Mouse (Mus musculus) heart, embryonic 14.5 days (tissue): Measurements from ENCODE around the gene Cntd1. TPM values are rescaled to one million over a fixed set of nuclear protein-coding genes. Genes with fewer than 3 reads are reported as not detected.

Experiments used
- ATAC-seq: fragments of 200-750 bp; cut with Nextera tagmentation; 2 replicates; pipeline ENCODE4 v1.8.0; 2017; ENCODE audit warnings: low read depth, moderate TSS enrichment; ENCODE audit not compliant: insufficient number of reproducible peaks, insufficient read depth, low FRiP score
- H3K27ac ChIP-seq, 2 experiments: fragments of 200-500 bp in 1 of 2; fragments of 300-500 bp in 1 of 2; sonication (generic) in 1 of 2; replicated peaks in 1 of 2; 2 replicates each; pipeline ENCODE4 v1.5.1; 2012 to 2014; ENCODE audit warnings: low read depth in 2 of 2, low read length in 2 of 2, control low read depth in 1 of 2, mild to moderate bottlenecking in 1 of 2, mixed read lengths in 1 of 2; ENCODE audit not compliant: control insufficient read depth in 1 of 2, insufficient read depth in 1 of 2
- H3K27me3 ChIP-seq: fragments of 300-500 bp; sonication (generic); 2 replicates; pipeline ENCODE4 v1.6.1; 2014; ENCODE audit warnings: mild to moderate bottlenecking, low read length, control low read depth; ENCODE audit not compliant: control insufficient read depth, insufficient read depth
- H3K36me3 ChIP-seq: fragments of 300-500 bp; sonication (generic); 2 replicates; pipeline ENCODE4 v1.6.1; 2014; ENCODE audit warnings: mild to moderate bottlenecking, control low read depth, low read length, mixed read lengths; ENCODE audit not compliant: control insufficient read depth, insufficient read depth
- H3K4me1 ChIP-seq, 2 experiments: fragments of 200-500 bp in 1 of 2; fragments of 300-500 bp in 1 of 2; sonication (generic) in 1 of 2; 2 replicates each; pipeline ENCODE4 v1.6.1; 2012 to 2014; ENCODE audit warnings: low read length in 2 of 2, control low read depth in 1 of 2, mixed read lengths in 1 of 2; ENCODE audit not compliant: control insufficient read depth in 2 of 2, insufficient read depth in 2 of 2
- H3K4me2 ChIP-seq: fragments of 300-500 bp; sonication (generic); 2 replicates; pipeline ENCODE4 v1.6.1; 2014; ENCODE audit warnings: mild to moderate bottlenecking, low read length
- H3K4me3 ChIP-seq, 2 experiments: fragments of 200-500 bp in 1 of 2; fragments of 300-500 bp in 1 of 2; sonication (generic) in 1 of 2; 2 replicates each; pipeline ENCODE4 v1.5.1; 2012 to 2014; ENCODE audit warnings: low read length in 2 of 2, mild to moderate bottlenecking in 2 of 2, control low read depth in 1 of 2, low read depth in 1 of 2, moderate library complexity in 1 of 2; ENCODE audit not compliant: control insufficient read depth in 1 of 2, insufficient read depth in 1 of 2
- H3K9ac ChIP-seq: fragments of 300-500 bp; sonication (generic); 2 replicates; pipeline ENCODE4 v1.6.1; 2014; ENCODE audit warnings: mild to moderate bottlenecking, low read length
- H3K9me3 ChIP-seq: fragments of 300-500 bp; sonication (generic); 2 replicates; pipeline ENCODE4 v1.6.1; 2016; ENCODE audit warnings: low read length, control low read depth; ENCODE audit not compliant: control insufficient read depth
- WGBS: fragments of 180-500 bp; shearing (Covaris S2); extraction: QIAGEN DNeasy Blood & Tissue Kit; methylation state at CpG from one replicate; pipeline ENCODE4 v1.1.7; 2014; 5-methylcytosine and 5-hydroxymethylcytosine counted together
- polyA plus RNA-seq: library from polyadenylated mRNA; unstranded; fragments of >200 nt; fragmentation: Nextera tagmentation; extraction: Ambion mirVana; gene quantifications from 2 replicates; pipeline ENCODE4 v1.2.1, GENCODE M21; 2014

Gene Cntd1
- polyA plus RNA-seq, 1 experiment from 2014 or later, result 0.51 TPM

DNA sequence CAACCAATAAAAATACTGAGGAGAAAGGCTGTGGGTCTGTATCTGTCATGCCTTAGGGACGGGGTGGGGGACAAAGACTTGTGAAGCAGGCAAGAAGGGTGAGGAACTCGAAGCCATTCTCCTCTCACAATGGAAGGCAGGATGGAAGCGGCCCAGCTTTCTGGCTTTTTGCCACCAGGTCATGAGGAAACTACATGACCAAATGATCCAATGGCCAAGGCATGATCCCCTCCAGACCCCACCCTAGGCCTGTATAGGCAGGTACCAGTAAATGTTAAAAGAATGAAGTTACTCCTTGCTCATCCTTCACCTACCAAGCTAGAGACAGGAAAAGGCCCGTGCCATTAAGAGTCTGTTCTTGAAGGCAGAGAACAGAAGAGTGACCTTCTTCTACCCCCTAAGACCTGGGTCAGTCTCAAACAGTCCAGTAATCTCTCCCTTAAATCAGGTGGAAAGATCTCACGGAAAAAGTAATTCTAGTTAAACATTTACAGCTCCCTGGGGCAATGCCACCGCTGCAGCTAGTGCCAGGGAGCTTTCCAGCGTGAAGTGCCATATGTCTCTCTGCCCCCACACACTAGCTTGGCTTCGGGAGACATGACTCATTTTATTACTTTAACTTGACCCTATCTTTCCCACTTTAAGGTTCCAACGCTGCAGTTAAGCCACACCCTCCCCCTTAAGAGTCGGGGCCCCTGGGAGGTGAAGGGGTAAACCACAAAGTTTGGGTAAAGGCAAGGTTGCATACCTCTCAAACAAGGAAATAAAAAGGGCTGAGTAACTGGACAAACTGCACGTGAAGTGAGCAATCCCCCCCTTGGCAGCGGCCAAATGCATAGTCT, 1.2 kb upstream of the Cntd1 start:
- H3K27me3 ChIP-seq, result no peaks in the 10 kb centered on the region
- no peaks in the 10 kb centered on the region for H3K9me3 ChIP-seq
- peak overlapping the region; percentile 94 for H3K4me2 ChIP-seq
- peak overlapping the region; percentile 70 to 80 for H3K4me3 ChIP-seq
- WGBS, result 67% methylated on average over 12 of the region's 12 CpGs
- H3K4me1 ChIP-seq, result peaks cover 13 to 22% of the 10 kb centered on the region in 2 experiments
- no peak overlapping the region for H3K27ac ChIP-seq
- H3K36me3 ChIP-seq, result peaks cover 12% of the 10 kb centered on the region; the same call in 1 of the 2 replicates
- peak overlapping the region; percentile 83 for H3K9ac ChIP-seq
- no peak for ATAC-seq

DNA sequence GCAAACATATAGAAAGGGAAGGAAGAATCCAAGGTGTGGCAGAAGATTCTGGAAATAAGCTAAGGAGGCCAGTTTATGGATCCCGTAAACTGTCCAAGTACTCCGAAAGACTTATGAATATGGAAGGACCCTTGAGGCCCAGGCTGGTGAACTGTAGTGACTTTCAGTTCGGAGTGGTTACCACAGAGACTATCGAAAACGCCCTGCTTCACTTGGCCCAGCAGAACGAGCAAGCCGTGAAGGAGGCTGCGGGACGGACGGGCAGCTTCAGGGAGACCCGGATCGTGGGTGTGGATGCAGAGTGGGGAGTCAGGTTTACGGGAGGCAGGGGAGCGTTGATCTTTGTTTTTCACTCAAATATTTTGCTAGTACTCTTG, 369 bp downstream of the Cntd1 start:
- H3K9me3 ChIP-seq, result no peaks in the 10 kb centered on the region
- H3K27ac ChIP-seq, result no peak overlapping the region
- H3K9ac ChIP-seq, result no peak overlapping the region
- H3K4me3 ChIP-seq, result peak overlapping the region; percentile 2 to 80; a peak in 2 of 4 replicates
- ATAC-seq, result no peak
- 57% methylated on average over 14 of the region's 14 CpGs for WGBS
- peaks cover 13 to 22% of the 10 kb centered on the region in 2 experiments for H3K4me1 ChIP-seq
- peaks cover 8% of the 10 kb centered on the region; the same call in 1 of the 2 replicates for H3K36me3 ChIP-seq
- no peaks in the 10 kb centered on the region for H3K27me3 ChIP-seq
- peak overlapping the region; percentile 94 for H3K4me2 ChIP-seq

DNA sequence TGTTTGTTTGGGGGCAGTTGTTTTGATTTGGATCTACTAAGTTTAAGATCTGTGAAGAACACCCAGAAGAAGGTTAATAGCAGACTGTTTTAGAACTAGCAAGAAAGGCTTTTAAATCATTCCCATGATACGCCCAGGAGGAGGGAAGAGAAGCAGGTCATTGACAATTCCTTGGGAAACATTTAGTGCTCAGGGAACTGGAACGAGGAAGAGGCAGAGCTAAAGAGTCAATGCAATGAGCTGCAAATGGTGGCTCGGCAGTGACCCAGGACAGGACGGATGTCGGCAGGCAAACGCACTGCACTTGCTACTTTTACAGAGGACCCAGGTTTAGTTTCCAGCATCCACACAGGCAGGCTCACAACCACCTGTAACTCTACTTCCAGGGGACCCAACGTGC, 2.0 kb downstream of the Cntd1 start:
- no peak for ATAC-seq
- Histone ChIP-seq H3K27ac (no peak overlapping the region), H3K9ac (no peak overlapping the region), H3K4me2 (no peak overlapping the region), H3K4me1 (peaks cover 13 to 22% of the 10 kb centered on the region in 2 experiments), H3K9me3 (no peaks in the 10 kb centered on the region), H3K4me3 (no peak overlapping the region), H3K36me3 (peaks cover 8% of the 10 kb centered on the region; the same call in 1 of the 2 replicates), H3K27me3 (no peaks in the 10 kb centered on the region)
- WGBS, result 48% methylated on average over 7 of the region's 7 CpGs

DNA sequence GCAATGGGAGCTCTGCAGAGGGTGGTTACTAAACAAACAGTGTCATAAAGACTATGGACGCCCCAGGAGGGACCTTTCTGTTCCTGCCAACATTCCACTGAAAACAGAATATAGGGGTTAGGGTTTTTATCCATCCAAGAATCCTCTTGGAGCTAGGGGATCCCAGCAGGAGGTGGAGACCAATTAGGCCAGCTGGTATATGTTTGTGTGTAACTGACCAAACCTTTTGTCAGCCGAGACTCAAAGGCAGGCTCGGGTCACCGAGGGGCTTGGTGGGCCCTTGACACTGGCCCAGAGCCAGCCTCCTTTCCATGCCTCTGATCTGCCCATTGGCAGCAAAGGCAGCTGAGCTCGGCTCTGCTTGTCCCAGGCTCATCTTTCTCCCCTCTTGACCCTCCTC, 4.1 kb downstream of the Cntd1 start:
- peaks cover 6 to 8% of the 10 kb centered on the region in 2 experiments for H3K4me1 ChIP-seq
- no peak for ATAC-seq

DNA sequence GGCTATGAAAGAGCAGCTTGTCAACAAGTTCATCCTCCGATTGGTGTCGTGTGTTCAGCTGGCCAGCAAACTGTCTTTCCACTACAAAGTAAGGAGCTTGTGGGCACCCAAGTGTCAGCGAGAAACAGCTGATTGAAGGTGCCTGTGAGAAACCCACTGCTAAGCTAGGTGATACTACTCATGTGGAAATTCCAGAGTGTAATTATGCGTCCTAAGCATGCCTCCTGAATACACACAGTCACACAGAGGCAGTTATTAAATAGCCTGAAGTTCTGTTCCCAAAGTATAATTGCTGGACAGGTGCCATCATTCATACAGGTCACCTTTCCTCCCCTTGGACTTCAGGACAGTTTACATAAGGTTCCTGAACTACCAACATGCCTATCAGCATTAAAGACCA, 5.0 kb downstream of the Cntd1 start:
- peaks cover 27% of the 10 kb centered on the region for H3K36me3 ChIP-seq
- H3K9me3 ChIP-seq, result no peaks in the 10 kb centered on the region
- H3K9ac ChIP-seq, result no peak overlapping the region
- 62% methylated on average over 4 of the region's 4 CpGs for WGBS
- H3K27me3 ChIP-seq, result no peaks in the 10 kb centered on the region
- no peak overlapping the region for H3K4me2 ChIP-seq
- H3K4me3 ChIP-seq, result no peak overlapping the region
- no peak for ATAC-seq
- peaks cover 2 to 4% of the 10 kb centered on the region in 2 experiments; a peak in 2 of 4 replicates for H3K4me1 ChIP-seq
- H3K27ac ChIP-seq, result no peak overlapping the region

More for the DNA sequence above, 4.1 kb downstream of the Cntd1 start:
- H3K36me3 ChIP-seq, result peaks cover 19% of the 10 kb centered on the region
- H3K27ac ChIP-seq, result no peak overlapping the region
- H3K9me3 ChIP-seq, result no peaks in the 10 kb centered on the region
- WGBS, result 31% methylated on average over 5 of the region's 5 CpGs
- no peaks in the 10 kb centered on the region for H3K27me3 ChIP-seq
- H3K9ac ChIP-seq, result no peak overlapping the region
- H3K4me3 ChIP-seq, result no peak overlapping the region
- no peak overlapping the region for H3K4me2 ChIP-seq

DNA sequence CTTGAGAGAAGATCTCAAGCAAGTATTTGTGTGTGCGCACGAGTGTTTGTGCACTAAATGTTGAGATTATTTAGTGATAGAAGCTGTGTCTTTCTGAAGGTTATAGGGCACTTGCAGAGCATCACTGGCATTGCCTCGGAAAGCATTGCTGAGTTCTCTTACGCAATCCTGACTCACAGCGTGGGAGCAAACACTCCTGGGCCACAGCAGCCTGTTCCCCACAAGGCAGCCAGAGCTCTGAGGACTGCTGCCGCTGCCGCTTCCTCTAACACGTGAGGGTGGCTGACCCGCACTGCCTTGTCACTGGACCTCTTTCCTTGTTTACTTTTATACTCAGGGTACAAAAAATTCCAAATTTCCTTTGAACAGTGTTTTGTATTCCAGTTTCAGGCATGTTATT, 8.5 kb downstream of the Cntd1 start:
- Histone ChIP-seq H3K9me3 (no peaks in the 10 kb centered on the region), H3K27ac (no peak overlapping the region), H3K4me3 (no peak overlapping the region), H3K36me3 (peaks cover 62% of the 10 kb centered on the region), H3K4me2 (no peak overlapping the region), H3K27me3 (no peaks in the 10 kb centered on the region), H3K4me1 (no peaks in the 10 kb centered on the region), H3K9ac (no peak overlapping the region)
- no peak for ATAC-seq
- 81% methylated on average over 9 of the region's 9 CpGs for WGBS

DNA sequence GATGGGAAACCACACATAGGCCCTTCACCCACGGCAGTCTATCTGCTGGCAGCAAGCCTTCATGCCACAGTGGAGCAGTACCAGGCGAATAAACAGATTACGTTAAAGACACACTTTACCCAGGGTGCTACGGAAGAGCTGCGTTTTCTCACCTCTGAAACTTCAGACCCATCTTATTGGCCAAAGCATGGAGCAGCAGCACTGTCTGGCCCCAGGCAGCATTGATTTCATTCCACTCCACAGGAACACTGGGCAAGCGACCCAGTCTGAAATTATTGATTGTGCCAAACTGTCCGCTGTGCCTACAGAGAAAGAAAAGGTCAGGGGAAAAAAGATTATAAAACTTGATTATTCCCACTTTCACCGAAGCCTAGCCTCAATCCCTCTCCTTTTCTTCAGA, 12.4 kb downstream of the Cntd1 start:
- Histone ChIP-seq H3K27me3 (no peaks in the 10 kb centered on the region), H3K4me2 (no peak overlapping the region), H3K27ac (no peak overlapping the region), H3K36me3 (peaks cover 89% of the 10 kb centered on the region), H3K4me3 (no peak overlapping the region), H3K9ac (no peak overlapping the region), H3K9me3 (no peaks in the 10 kb centered on the region), H3K4me1 (no peaks in the 10 kb centered on the region)
- ATAC-seq, result no peak
- WGBS, result 93% methylated on average over 8 of the region's 8 CpGs
